Mouse (Mus musculus) G1E (cell line): ENCODE data around the gene Tpcn1. TPM values are rescaled to one million over a fixed set of nuclear protein-coding genes. Genes with fewer than 3 reads are reported as not detected.

Source experiments
- ATAC-seq: 2 replicates; pipeline ENCODE4 v1.8.0; 2016; ENCODE audit warnings: mild to moderate bottlenecking; ENCODE audit not compliant: insufficient number of reproducible peaks, poor library complexity, low FRiP score, severe bottlenecking; ENCODE audit errors: extremely low read depth
- DNase-seq: peaks from one replicate; pipeline ENCODE4 v3.0.0; 2012; ENCODE audit warnings: low spot score
- H3K27me3 ChIP-seq: 2 replicates; pipeline ENCODE4 v1.6.1; 2012; ENCODE audit warnings: mild to moderate bottlenecking, low read length, inconsistent platforms; ENCODE audit not compliant: insufficient read depth
- H3K36me3 ChIP-seq: replicated peaks from 2 replicates; pipeline ENCODE3; 2012; ENCODE audit warnings: mild to moderate bottlenecking, inconsistent platforms
- H3K4me1 ChIP-seq: 2 replicates; pipeline ENCODE4 v1.6.1; 2012; ENCODE audit warnings: low read depth, low read length, inconsistent platforms, mixed read lengths; ENCODE audit not compliant: insufficient read depth
- H3K4me3 ChIP-seq: 2 replicates; pipeline ENCODE4 v1.5.1; 2012; ENCODE audit warnings: low read depth, mild to moderate bottlenecking, inconsistent platforms, low read length, moderate library complexity, mixed read lengths
- H3K9me3 ChIP-seq: replicated peaks from 2 replicates; pipeline ENCODE4 v1.6.1; 2012; ENCODE audit warnings: inconsistent platforms
- CTCF ChIP-seq: IDR thresholded peaks from 2 replicates; pipeline ENCODE4 v1.5.1; 2012; ENCODE audit warnings: low read depth, low read length, inconsistent platforms, mixed read lengths
- GATA1 ChIP-seq: IDR thresholded peaks from 2 replicates; pipeline ENCODE4 v1.6.1; 2012; ENCODE audit warnings: borderline replicate concordance, low read length, inconsistent platforms, mixed read lengths
- GATA2 ChIP-seq: IDR thresholded peaks from 2 replicates; pipeline ENCODE4 v1.6.1; 2012; ENCODE audit warnings: low read depth, low read length, inconsistent platforms, borderline replicate concordance
- POLR2AphosphoS5 ChIP-seq: IDR thresholded peaks from 2 replicates; pipeline ENCODE4 v1.6.1; 2012; ENCODE audit warnings: low read depth, low read length, inconsistent platforms; ENCODE audit not compliant: insufficient replicate concordance
- TAL1 ChIP-seq: conservative IDR thresholded peaks from 2 replicates; pipeline ENCODE4 v1.6.1; 2012; ENCODE audit warnings: low read depth, low read length, inconsistent platforms, mixed read lengths
- polyA plus RNA-seq: library from polyadenylated mRNA; stranded (reverse); fragments of >175 nt; gene quantifications from 2 replicates; pipeline ENCODE4 v1.2.3, GENCODE M21; 2012
- total RNA-seq, 2 experiments: library from RNA; stranded (forward) in 1 of 2; stranded (reverse) in 1 of 2; fragments of 200-1000 nt in 1 of 2; fragments of >200 nt in 1 of 2; fragmentation: Nextera tagmentation in 1 of 2; gene quantifications; 2 replicates each; pipeline ENCODE4 v1.2.3; 2014 to 2017

The Tpcn1 gene
- total and polyA plus RNA-seq, 3 experiments, result 3.2 to 51.6 (median 33.2) TPM

DNA sequence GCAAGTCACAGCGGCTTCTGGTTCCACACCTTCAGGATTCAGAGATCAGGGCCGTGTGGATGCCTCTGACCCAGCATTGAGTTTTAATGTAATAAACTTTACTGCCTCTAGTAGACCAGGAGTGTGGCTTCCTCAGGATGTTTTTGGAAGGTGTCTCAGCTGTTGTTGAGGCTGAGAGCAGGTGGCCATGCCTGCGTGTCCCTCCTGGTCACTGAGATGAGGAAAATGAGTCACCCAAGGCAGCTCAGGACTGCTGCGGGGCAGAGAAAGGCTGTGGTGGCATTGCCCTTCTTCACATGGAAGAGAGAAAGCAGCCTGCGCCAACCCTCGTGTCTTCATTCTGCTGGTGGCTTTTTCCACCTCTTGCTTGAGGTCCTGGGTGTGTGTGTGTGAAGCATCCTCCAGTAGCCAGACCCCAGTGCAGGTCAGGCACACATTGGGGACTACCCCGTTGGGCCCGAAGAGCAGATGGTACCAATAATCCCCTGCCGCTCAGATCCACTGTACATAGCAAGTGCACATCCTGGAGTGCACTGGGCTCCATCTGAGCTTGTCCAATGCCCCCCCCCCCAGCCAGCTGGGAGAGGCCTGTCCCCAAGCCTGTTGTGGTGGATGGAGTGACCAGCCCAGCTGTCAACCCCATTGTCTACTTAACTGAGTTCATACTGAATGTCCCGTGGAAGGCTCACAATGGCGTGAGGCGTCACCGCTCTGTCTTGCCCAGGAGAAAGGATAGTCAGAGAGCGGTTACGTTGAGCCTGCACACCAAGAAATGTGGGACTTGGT is 39.2 kb upstream of the Tpcn1 start:
- DNase-seq, result no peak
- no peak for ATAC-seq
- peaks cover 7% of the 10 kb centered on the region; the same call in 1 of the 2 replicates for H3K27me3 ChIP-seq
- peaks cover 37% of the 10 kb centered on the region for H3K4me1 ChIP-seq
- TF ChIP-seq CTCF (no peak), GATA1 (no peak), POLR2AphosphoS5 (no peak), TAL1 (no peak), GATA2 (no peak)
- peaks cover 72% of the 10 kb centered on the region for H3K36me3 ChIP-seq
- peaks cover 10% of the 10 kb centered on the region for H3K9me3 ChIP-seq
- 0 out of 2 replicates have a peak overlapping the region, but pooled peaks have one; percentile 7 for H3K4me3 ChIP-seq

DNA sequence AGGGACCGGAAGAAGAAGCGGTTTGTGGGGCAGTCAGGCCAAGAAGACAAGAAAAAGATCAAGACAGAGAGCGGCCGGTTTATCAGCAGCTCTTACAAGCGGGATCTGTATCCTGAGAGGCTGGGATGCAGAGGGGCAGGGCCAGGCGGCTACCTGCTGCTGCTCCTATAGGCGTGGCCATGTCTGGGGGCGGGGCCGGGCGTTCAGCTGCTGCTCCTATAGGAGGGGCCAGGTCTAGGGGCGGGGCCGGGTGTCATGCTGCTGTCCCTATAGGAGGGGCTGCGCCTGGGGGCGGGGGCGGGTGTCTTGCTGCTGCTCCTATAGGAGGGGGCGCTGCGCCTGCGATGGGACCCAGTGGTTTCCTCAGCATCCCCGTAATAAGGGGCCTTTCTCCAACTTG is 37.9 kb upstream of the Tpcn1 start:
- ATAC-seq (0 out of 2 replicates have a peak, but pooled peaks have one; percentile 48), DNase-seq (no peak)
- TF ChIP-seq GATA2 (no peak), POLR2AphosphoS5 (no peak), TAL1 (no peak), CTCF (no peak), GATA1 (no peak)
- Histone ChIP-seq H3K4me3 (no peak overlapping the region), H3K27me3 (peaks cover 2% of the 10 kb centered on the region; the same call in 1 of the 2 replicates), H3K9me3 (no peaks in the 10 kb centered on the region; the same call in 1 of the 2 replicates), H3K4me1 (peaks cover 47% of the 10 kb centered on the region), H3K36me3 (peaks cover 85% of the 10 kb centered on the region)

DNA sequence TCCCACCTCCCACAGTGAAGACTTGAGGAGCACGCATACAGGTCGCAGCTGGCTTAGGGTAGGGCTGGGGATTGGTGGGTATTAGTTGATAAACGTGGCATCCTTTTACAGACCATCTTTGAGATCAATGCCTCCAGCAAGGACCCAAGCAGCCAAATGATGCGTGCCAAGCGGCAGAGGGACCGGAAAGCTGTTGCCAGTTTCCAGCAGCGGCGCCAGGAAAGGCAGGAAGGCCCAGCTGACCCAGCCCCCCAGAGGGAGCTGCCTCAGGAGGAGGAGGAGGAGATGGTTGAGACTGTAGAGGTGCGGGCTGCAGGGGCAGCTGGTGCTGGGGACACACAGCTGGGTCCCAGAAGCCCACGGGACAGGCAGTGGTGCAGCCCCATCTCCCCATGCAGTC is 36.0 kb upstream of the Tpcn1 start:
- Histone ChIP-seq H3K9me3 (no peaks in the 10 kb centered on the region), H3K4me1 (peaks cover 65% of the 10 kb centered on the region), H3K4me3 (no peak overlapping the region), H3K27me3 (no peaks in the 10 kb centered on the region), H3K36me3 (peaks cover 97% of the 10 kb centered on the region)
- no peak for TF ChIP-seq POLR2AphosphoS5
- TF ChIP-seq CTCF, result no peak
- no peak for TF ChIP-seq TAL1
- no peak for TF ChIP-seq GATA1
- no peak for TF ChIP-seq GATA2
- DNase-seq (no peak), ATAC-seq (no peak)

DNA sequence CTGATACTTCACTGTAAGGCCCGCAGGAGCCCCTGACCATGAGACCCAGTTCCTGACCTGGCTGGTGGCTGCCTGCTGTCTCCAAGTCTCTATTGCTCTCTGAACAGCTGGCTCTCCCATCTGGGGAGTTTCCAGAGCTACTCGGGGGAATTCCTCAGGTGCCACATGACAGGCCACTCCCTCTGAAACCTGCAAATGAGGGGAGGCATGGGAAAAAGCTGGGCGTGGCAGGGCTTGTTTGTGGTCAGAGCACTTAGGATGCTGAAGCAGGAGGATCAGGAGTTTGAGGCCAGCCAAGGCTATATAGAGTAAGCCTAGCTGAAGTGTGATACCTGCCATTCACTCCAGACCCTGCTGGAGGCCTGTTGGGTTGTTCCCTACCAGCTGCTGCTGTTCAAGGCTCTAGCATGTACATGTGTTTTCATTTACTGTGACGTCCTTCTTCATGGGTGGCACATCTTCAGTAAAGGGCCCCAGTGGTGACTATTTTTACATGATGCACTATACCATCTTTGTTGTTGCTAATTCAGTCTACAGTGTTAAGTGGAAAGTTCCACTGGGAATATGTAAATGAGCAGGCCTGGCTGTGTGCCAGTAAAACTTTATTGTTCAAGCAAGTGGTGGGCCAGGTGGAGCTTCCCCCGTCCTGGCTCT is 33.9 kb upstream of the Tpcn1 start:
- no peak for DNase-seq
- Histone ChIP-seq H3K4me1 (peaks cover 57% of the 10 kb centered on the region), H3K27me3 (no peaks in the 10 kb centered on the region), H3K36me3 (peaks cover 100% of the 10 kb centered on the region), H3K9me3 (no peaks in the 10 kb centered on the region), H3K4me3 (no peak overlapping the region)
- TF ChIP-seq TAL1 (no peak), GATA1 (no peak), GATA2 (no peak), CTCF (no peak), POLR2AphosphoS5 (no peak)
- no peak for ATAC-seq

DNA sequence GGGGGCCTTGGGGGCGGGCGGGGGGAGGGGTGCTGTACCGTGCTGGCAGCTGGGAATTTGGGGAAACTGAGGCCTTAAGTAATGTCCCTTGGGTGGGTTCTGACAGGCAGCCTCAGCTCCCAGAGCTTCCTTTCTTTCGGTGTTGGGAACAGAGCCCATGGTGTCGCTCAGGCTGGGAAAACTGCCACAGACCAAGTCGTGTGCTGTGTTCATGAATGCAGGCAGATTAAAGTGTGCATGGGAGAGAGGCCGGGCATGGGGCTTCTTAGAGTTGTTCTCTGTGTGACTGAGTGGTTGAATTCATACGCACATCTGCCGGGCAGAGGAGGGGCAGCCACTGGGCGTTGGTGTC is 33.3 kb upstream of the Tpcn1 start:
- TF ChIP-seq POLR2AphosphoS5, result no peak
- ATAC-seq, result no peak
- Histone ChIP-seq H3K36me3 (peaks cover 100% of the 10 kb centered on the region), H3K4me1 (peaks cover 57% of the 10 kb centered on the region), H3K27me3 (no peaks in the 10 kb centered on the region), H3K4me3 (no peak overlapping the region), H3K9me3 (no peaks in the 10 kb centered on the region)
- no peak for DNase-seq

DNA sequence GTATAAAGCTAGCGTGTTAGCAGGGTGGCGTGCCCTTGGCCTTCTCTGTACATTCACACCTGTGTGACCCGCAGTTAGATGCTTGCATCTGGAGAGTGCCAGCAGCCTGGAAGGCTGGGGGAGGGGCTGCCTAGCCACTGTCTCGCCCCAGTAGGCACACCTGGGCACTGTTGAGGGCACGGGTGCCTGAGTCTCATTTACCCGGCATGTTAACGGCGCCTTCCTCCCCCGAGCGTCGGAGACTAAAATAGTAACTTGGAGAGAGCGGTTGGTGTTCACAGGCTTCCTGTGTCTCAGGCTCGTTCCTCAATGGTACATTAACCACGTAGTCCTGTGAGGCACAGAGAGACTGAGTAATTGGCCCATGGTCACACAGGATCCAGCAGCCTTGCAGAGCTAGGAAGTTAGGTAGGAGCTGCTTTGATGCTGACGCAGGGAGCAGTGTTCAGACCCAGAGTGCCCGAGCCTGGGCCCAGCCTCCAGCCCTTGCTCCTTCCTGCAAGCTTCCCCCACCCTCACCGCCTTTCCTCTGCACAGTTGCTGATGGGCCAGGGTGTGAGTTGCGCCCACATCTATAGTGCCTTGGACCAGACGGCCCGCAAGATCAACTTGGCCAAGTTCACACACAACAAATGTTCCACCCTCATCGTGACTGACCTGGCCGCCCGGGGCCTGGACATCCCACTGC is 32.7 kb upstream of the Tpcn1 start:
- no peak for DNase-seq
- Histone ChIP-seq H3K4me1 (peaks cover 55% of the 10 kb centered on the region), H3K27me3 (no peaks in the 10 kb centered on the region), H3K9me3 (no peaks in the 10 kb centered on the region), H3K4me3 (no peak overlapping the region), H3K36me3 (peaks cover 100% of the 10 kb centered on the region)
- ATAC-seq, result no peak
- TF ChIP-seq TAL1, result no peak
- no peak for TF ChIP-seq GATA1
- TF ChIP-seq CTCF, result no peak
- TF ChIP-seq POLR2AphosphoS5, result no peak
